Mouse (Mus musculus) kidney, postnatal 36 days (tissue): Measurements from ENCODE around the gene Dytn.
"Not testable (repeated sequence)": the region's sequence is repeated elsewhere in the genome, so short reads cannot be mapped to it uniquely, and the experiment has no call there.

Source experiments
- DNase-seq, 2 experiments: peaks; one replicate each; pipeline ENCODE4 v3.0.0; 2021 to 2022; ENCODE audit warnings: mixed read lengths in 2 of 2

Dytn gene

GRCm38 (mm10) chr1:63686827-63687226 is at the start of gene Dytn:
Gene Dytn (minus strand): TSS chr1:63686927.
- no peak for DNase-seq

DNA sequence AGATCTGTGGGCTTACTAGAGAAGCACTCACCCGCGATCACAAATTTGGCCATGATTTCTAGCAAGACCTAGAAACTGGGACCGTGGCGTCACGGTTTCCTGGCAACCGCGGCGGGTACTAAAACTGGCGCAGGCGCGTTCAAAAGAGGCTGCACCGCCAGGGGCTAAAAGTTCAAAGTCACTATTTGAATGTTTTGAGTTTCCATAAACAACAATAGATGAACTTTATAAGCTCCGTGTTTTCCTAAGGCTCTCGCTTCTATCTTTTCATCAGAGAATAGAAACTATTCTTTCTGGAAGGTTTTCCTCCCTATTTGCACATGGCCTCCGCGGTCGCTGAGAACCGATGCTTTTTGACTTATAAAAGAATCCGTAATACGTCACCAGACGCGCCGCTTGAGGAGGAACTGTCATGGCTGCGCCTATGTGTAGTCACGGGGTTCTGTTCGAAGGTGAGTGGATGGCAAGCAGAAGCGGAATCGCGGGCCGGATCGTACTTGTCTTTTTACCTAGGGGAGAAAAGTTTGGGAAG is 43.6 kb upstream of the Dytn start, which contains the start of the genes Mdh1b and Fastkd2:
Gene Mdh1b (minus strand): TSS at position 79 of the 532 bp plus-strand sequence.
Gene Fastkd2 (plus strand): TSS at position 375 of the 532 bp plus-strand sequence.
- peak; percentile 90 to 94 for DNase-seq

GRCm38 (mm10) chr1:63729796-63730195 is 43.1 kb upstream of the Dytn start:
- DNase-seq: peak in 1 of 2 experiments; percentile 4

GRCm38 (mm10) chr1:63720161-63720560 is 33.4 kb upstream of the Dytn start:
- no peak for DNase-seq

DNA sequence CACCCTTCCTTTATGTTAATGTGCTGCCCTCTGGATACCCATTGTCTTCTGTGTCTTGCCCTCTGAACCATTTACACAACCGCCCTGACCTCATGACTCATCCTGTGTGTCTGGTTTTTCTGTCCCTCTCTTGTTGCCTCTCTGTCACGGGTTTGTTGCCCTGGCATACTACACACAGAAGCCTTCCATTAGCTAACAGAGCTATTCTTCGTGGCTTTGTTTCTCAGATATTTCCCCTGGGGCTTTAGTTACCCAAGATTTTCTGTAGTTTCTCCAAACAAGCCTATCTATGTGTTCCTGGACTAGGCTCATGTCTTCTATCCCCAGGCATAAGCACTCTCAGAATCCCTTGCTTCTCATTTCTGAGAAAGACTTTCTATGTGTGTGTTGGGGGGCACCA is 22.1 kb upstream of the Dytn start:
- DNase-seq: no peak

GRCm38 (mm10) chr1:63705733-63706132 is 19.0 kb upstream of the Dytn start:
- peak; percentile 1 to 19 for DNase-seq

GRCm38 (mm10) chr1:63696861-63697260 is 10.1 kb upstream of the Dytn start:
- no peak for DNase-seq

DNA sequence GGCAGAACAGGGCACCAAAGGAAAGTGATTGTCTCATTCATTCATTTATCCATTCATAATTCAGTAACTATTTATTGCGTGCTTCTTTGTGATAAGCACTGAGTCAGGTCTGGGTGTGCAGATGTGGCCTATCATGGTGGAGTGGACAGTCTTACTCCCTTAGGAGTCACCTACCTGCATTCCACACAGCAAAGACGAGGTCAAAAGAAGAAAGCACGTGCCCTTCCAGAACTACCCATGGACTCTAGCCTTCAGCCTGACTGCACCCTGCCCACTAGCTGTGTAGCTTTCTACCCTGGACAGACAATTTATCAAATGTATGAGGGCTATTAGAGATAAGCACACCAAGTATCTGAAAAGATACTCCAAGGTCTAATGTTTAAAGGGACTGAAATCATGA is 10.8 kb downstream of the Dytn start:
- DNase-seq: no peak

- DNase-seq: peak in 1 of 2 experiments; percentile 44
These were observed 17.9 kb downstream of the Dytn start for GRCm38 (mm10) chr1:63668852-63669160.

DNA sequence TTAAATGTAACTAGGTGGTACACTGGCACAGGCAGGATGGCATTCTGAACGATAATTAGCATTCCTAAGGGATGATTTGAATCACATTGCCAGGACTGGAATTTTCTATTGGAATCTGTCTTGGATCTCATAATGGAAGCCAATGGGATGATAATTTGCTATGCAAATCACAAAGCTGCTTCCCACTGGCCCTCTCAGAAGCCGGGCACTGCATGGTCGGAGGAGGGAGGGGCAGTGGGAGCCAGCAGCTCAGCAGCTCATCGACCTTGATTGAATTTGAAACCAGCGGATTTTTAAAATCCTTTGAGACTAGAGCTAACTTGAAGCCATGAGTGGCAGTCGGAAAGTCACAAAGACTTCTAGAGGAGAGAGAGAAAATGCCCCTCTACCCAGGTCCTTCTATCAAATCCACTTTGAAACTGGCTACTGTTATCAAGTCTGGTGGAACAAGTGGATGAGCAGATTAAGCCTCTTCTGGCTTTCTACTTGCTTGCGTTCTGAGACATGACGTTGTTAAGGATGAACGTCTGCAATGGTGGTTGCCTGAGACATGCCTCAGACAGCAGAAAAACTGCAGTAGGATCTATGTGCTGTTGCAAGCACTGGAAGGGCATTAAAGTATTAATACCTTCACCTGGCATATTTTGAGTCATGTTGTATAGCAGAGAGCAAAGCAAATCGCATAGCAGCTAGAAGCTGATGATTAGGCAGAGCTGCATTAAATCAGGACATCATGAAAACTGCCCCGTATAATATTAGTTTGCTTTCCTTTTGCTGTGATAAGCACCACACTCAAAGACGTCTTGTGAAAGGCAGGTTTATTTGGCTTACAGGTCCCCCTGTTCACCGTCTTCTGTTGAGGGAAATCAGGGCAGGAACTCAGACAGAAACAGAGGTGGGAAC is 18.5 kb downstream of the Dytn start:
- no peak for DNase-seq

- no peak for DNase-seq
These were observed 19.4 kb downstream of the Dytn start for GRCm38 (mm10) chr1:63667201-63667948.

DNA sequence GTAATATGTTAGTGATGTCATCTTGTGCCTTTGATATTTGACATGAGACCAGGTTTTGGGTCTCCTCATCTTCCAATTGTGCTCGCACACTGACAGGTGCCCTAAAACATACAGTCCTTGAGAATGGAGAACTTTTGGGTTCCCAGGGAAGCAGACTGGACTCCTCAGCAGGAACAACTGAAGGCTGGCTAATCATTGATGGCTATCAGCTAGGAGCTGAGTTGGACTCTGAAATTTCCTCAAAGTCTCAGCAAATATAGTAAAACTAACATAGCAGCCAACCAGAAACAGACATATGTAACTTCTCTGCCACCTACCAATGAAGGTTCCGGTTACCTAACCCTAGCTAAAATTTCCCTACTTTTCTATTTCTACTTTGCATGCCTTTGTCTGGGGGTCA is 20.6 kb downstream of the Dytn start:
- peak; percentile 4 to 6 for DNase-seq

- DNase-seq: peak; percentile 30 to 47
These were observed 27.1 kb downstream of the Dytn start for GRCm38 (mm10) chr1:63659591-63659990.

DNA sequence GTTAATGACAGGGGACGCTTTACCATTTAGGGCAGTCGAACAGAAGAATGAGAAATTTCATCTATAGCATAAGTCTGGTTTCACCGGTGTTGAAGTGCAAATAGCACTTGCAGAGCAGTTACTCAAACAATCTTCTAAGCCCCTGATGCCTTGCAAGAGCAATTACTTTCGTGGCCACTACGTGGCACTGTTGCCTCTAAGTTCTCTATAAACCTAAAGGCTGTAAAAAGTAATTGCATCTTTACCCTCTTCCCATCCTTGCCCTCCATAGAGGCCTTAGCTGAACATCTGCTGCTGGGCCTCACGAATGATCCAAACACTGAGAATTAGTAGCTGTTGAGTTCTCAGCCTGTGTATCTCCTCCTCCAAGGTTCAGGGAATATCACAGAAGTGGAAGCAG is 28.7 kb downstream of the Dytn start:
- peak; percentile 45 to 83 for DNase-seq

- no peak for DNase-seq
These were observed 46.8 kb downstream of the Dytn start for GRCm38 (mm10) chr1:63639921-63640320.

GRCm38 (mm10) chr1:63630390-63630789 is 56.3 kb downstream of the Dytn start:
- not testable (repeated sequence) for DNase-seq

GRCm38 (mm10) chr1:63628211-63628610 is 58.5 kb downstream of the Dytn start:
- DNase-seq: no peak

DNA sequence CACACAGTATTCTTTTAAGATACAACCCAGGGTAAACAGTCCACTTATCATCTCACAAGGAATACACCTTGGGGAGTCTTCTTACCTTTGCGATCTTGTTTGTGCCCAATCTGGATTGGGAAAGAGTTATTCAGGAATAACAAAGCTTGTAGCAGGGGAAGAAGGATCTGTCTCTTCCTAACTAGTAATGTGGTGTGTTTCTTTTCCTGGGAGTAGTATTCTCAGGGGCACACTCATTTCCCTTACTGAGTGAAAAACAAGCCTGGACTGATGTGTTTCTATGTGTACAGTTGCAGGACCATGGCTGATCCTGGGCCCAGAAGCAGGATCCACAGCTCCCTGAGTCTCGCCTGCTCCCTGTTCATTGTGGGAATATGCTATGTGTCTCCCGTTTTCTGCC is 71.1 kb downstream of the Dytn start, which contains the start of gene Gm39653:
Gene Gm39653 (plus strand): TSS at position 301 of the 400 bp plus-strand sequence.
- DNase-seq: no peak

DNA sequence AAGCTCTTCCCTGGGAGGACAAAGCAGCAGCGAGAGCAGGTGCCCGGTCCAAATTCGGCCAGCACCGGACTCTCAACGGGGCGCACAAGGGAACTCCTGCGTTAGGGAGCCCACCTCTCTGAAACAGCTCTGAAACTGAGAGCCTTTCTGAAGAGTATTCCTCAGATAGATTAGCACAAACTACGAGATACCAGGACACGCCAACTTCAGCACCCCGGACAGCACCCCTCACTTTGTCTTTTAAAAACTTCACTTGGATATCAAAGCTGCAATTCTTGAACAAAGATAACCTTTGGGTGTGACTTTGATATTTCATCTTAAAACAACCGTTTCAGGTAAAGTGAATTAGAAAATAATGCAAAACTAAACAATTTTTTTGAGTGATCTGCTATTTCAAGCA is 72.1 kb downstream of the Dytn start:
- DNase-seq: peak; percentile 3 to 76

- no peak for DNase-seq
These were observed 77.1 kb downstream of the Dytn start for GRCm38 (mm10) chr1:63609613-63610012.

DNA sequence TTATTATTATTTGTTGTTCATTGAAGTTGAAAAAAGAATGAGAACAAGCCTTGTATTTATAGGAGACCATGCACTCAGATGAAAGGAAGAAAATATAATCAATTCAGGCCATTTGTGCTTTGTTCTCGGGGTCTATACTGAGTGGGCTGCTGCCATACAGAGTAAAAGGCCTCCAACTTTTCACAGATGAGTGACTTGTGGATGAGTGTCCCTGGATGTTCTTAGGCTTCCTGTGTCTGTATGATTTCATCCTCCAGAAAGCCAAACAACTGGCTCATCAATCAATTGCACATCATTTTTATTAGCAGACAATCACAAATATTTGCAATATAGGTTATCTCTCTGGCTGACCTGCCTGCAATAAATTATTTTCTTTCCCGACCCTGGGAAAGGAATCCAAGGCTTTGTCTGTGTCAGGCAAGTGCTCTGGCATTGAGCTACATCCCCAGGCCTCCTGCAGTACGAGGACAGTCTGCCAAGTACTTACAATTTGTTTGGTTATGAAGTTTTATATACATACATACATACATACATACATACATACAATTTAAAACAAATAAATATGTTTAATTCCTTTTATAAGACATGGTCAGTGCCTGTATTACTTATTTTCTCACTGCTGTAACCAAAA is 82.7 kb downstream of the Dytn start:
- DNase-seq: no peak

DNA sequence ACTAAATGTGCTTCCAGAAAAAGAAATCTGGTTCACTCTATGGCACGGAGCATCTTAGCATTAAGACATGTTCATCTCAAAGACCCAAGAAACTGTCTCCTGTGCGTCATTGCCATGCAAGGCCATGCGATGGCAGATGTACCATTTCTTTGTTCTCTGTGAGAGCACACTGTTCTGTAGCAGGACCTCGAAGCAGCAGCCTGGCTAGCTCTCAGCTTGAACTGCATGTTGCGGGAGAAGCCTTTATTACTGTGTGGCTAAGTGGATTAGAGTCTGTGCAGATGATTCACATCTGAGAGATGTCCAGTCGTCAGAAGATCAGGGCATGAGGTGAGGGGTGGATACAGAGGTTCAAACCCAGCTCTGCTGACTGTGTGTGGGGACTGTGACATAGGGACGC is 99.9 kb downstream of the Dytn start:
- DNase-seq: no peak

DNA sequence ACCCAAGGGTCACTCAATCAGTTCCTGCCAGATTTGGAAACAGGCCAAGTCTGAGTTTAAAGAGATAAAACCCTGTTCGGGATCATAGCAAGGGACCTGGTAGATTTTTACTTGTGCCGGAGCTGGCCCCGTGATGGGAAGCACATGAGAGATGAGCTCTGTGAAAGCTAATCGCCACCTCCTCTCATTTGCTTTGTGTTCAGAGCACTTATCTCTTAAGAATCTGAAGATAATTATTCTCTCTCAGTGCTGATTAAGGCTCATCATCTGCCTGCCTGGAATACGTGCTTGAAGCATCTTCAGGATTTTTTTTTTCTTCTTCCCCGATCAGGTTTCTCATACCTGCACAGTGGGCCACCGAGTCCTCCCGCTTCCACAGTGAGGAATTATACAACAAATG is 107.6 kb downstream of the Dytn start:
- no peak for DNase-seq
